9 mouse cellular contexts compared by ENCODE assay signal in genomic region chr3:101294487-101295365, GRCm38 (mm10). TPM values are rescaled to one million over a fixed set of nuclear protein-coding genes. Genes with fewer than 3 reads are reported as not detected.
DNase-seq lines count a peak whose midpoint lies in the region; TF ChIP-seq lines count a peak whose summit lies in the region.
"Had no signal": no experiment of that assay in that cellular context is flagged by ENCODE, and none has a peak within 500 bp of the region (broad histone marks: within the 10 kb centered on the region; RNA-seq: fewer than 3 reads in every experiment).

No protein-coding gene starts in this region.

- H3K36me3 ChIP-seq in heart, embryonic 10.5 days, result no peaks in the 10 kb centered on the region
- H3K36me3 ChIP-seq in heart, adult 2 months (ENCODE audit: control insufficient read depth, insufficient read depth, low read length), result no peaks in the 10 kb centered on the region
- H3K36me3 ChIP-seq in limb, embryonic 10.5 days, result no peaks in the 10 kb centered on the region
- H3K36me3 ChIP-seq: embryonic facial prominence, embryonic 12.5 days had no signal

- no peak for TF ChIP-seq POLR2A in heart, adult 2 months (IDR thresholded peaks at IDR 0.05; ENCODE audit: insufficient read depth, low read depth, low read length)

- 0 out of 2 replicates have a peak, but pooled peaks have one; percentile 9 for TF ChIP-seq EP300 in heart, adult 2 months (IDR thresholded peaks at IDR 0.05; ENCODE audit: insufficient read depth, low read depth, low read length)

- intact Hi-C loops in heart, adult 2 months (cut with DNase I), result loop anchor here (1.0 to 5.0 kb wide), 4 partner anchors 132 to 377 kb away; partner anchors contain the start of gene Ptgfrn

- no peak overlapping the region for H3K9ac ChIP-seq in heart, adult 2 months (ENCODE audit: low read depth, low read length)
- H3K9ac ChIP-seq: embryonic facial prominence, embryonic 12.5 days had no signal

- no peaks in the 10 kb centered on the region for H3K27me3 ChIP-seq in heart, embryonic 10.5 days (ENCODE audit: insufficient read depth, poor library complexity, severe bottlenecking)
- no peaks in the 10 kb centered on the region for H3K27me3 ChIP-seq in heart, adult 2 months (ENCODE audit: control insufficient read depth, insufficient read depth, low read length)
- 0 out of 2 replicates have a peak, but pooled peaks cover 3% of the 10 kb centered on the region for H3K27me3 ChIP-seq in limb, embryonic 10.5 days (ENCODE audit: low read depth, poor library complexity, severe bottlenecking)
- H3K27me3 ChIP-seq: embryonic facial prominence, embryonic 12.5 days had no signal

- H3K4me1 ChIP-seq in heart, embryonic 10.5 days, result peaks cover 7% of the 10 kb centered on the region
- H3K4me1 ChIP-seq in heart, adult 2 months (ENCODE audit: control insufficient read depth, insufficient read depth, low read length), result peaks cover 7% of the 10 kb centered on the region
- peaks cover 19% of the 10 kb centered on the region for H3K4me1 ChIP-seq in limb, embryonic 10.5 days

- no peaks in the 10 kb centered on the region for H3K79me2 ChIP-seq in heart, adult 2 months (replicated peaks; ENCODE audit: control insufficient read depth, insufficient read depth, low read length)

- H3K27ac ChIP-seq in heart, embryonic 10.5 days, result no peak overlapping the region
- no peak overlapping the region; the same call in none of the 2 replicates for H3K27ac ChIP-seq in heart, adult 2 months
- H3K27ac ChIP-seq in limb, embryonic 10.5 days, result peak overlapping the region; percentile 59; the same call in 1 of the 2 replicates
- H3K27ac ChIP-seq: embryonic facial prominence, embryonic 12.5 days had no signal

- WGBS in heart, embryonic 10.5 days, result 62% methylated on average over 10 of the region's 10 CpGs
- WGBS in heart, adult 2 months, result 63% methylated on average over 10 of the region's 10 CpGs
- 77% methylated on average over 10 of the region's 10 CpGs for WGBS in limb, embryonic 10.5 days

- no peak for TF ChIP-seq CTCF in heart, adult 2 months (IDR thresholded peaks at IDR 0.05)

- H3K4me3 ChIP-seq in heart, embryonic 10.5 days, result no peak overlapping the region
- no peak overlapping the region for H3K4me3 ChIP-seq in heart, adult 2 months
- H3K4me3 ChIP-seq in limb, embryonic 10.5 days, result no peak overlapping the region
- H3K4me3 ChIP-seq: embryonic facial prominence, embryonic 12.5 days had no signal

- H3K9me3 ChIP-seq in heart, embryonic 10.5 days, result no peaks in the 10 kb centered on the region
- no peaks in the 10 kb centered on the region for H3K9me3 ChIP-seq in limb, embryonic 10.5 days (replicated peaks)
- H3K9me3 ChIP-seq: embryonic facial prominence, embryonic 12.5 days had no signal

- DNase-seq in heart, adult 11 months, result peak; percentile 98
- DNase-seq in heart, embryonic 10.5 days (ENCODE audit: low spot score), result no peak
- DNase-seq in NIH3T3 (ENCODE audit: low read depth), result peak; percentile 81
- peak; percentile 54 to 69 for DNase-seq in heart, adult 2 months
- DNase-seq in limb, embryonic 10.5 days (ENCODE audit: low spot score), result no peak
- peak; percentile 19 for DNase-seq in yolk sac, embryonic 10.5 days (ENCODE audit: low spot score)
- no peak for DNase-seq in embryo, embryonic 10.5 days (ENCODE audit: low spot score)
- DNase-seq in testis, postnatal 14 days (ENCODE audit: low spot score), result no peak

RNA-seq across cellular contexts. Expression of gene Cd2, which starts 7.0 kb away (rescaled TPM):
- 0.23 and 0.38 TPM in 2 replicates for polyA plus RNA-seq in heart, embryonic 10.5 days (2016; fragmentation: Nextera tagmentation; extraction: Ambion mirVana)
- total RNA-seq in heart, adult 2 months (2021), result 1 to 10 TPM in 1 of 2 experiments, under 1 TPM in 1; 0.84 to 1.1 TPM
- polyA plus RNA-seq in heart, adult 2 months (2012; rRNA removed), result 0.76 and 1.7 TPM in 2 replicates
- polyA plus RNA-seq in limb, embryonic 10.5 days (2016; fragmentation: Nextera tagmentation; extraction: Ambion mirVana), result not detected in 2 replicates
- polyA plus RNA-seq: embryonic facial prominence, embryonic 12.5 days had no signal

Comparison
In these comparisons a context has a peak if more than half of its experiments do, and no peak if none do; other contexts are left out.
1. DNase-seq: peak in heart, adult 11 months (single experiment), NIH3T3 (single experiment), heart, adult 2 months (2 of 2) and yolk sac, embryonic 10.5 days (single experiment); none in heart, embryonic 10.5 days (single experiment), limb, embryonic 10.5 days (single experiment), embryo, embryonic 10.5 days (single experiment) and testis, postnatal 14 days (single experiment).